Mouse (Mus musculus) bone marrow, adult 2 months (tissue): Measurements from ENCODE around the gene Gadd45b.

Experiments used
- CTCF ChIP-seq: fragments of 200-500 bp; IDR thresholded peaks from 2 replicates; pipeline ENCODE4 v1.5.1; 2011; ENCODE audit warnings: low read length, control low read depth; ENCODE audit not compliant: control insufficient read depth, insufficient read depth
- POLR2A ChIP-seq: fragments of 200-500 bp; IDR thresholded peaks from 2 replicates; pipeline ENCODE4 v1.6.1; 2011; ENCODE audit warnings: low read depth, mild to moderate bottlenecking, control low read depth, low read length, borderline replicate concordance; ENCODE audit not compliant: control insufficient read depth

- TF ChIP-seq CTCF (no peak), POLR2A (no peak)
Observed at GRCm38 (mm10) chr10:80931695-80932094, 1.8 kb downstream of the Gadd45b start.
